Mouse (Mus musculus) liver, adult 2 months (tissue): ENCODE measurements around the gene Fars2.

ENCODE experiments used
- CTCF ChIP-seq: fragments of 200-500 bp; IDR thresholded peaks from 2 replicates; pipeline ENCODE4 v1.5.1; 2011; ENCODE audit warnings: low read depth, low read length, control low read depth
- POLR2A ChIP-seq: fragments of 200-500 bp; IDR thresholded peaks from 2 replicates; pipeline ENCODE4 v1.6.1; 2011; ENCODE audit warnings: low read length, control low read depth; ENCODE audit not compliant: insufficient read depth; ENCODE audit errors: extremely low read depth

- no peak for TF ChIP-seq POLR2A
- no peak for TF ChIP-seq CTCF
Observed at GRCm38 (mm10) chr13:36589092-36589491, 471.9 kb downstream of the Fars2 start.
